Mouse (Mus musculus) heart, postnatal 4 days (tissue): Measurements from ENCODE around the gene Defb35. TPM values are rescaled to one million over a fixed set of nuclear protein-coding genes. Genes with fewer than 3 reads are reported as not detected.
"Not testable (repeated sequence)": the region's sequence is repeated elsewhere in the genome, so short reads cannot be mapped to it uniquely, and the experiment has no call there.

Experiments
- DNase-seq: peaks from one replicate; pipeline ENCODE4 v3.0.0; 2021
- total RNA-seq, 2 experiments: library from RNA; stranded (reverse); gene quantifications; 2 replicates each; pipeline ENCODE4 v1.2.3; 2021

The Defb35 gene
- total RNA-seq = not detected

DNA sequence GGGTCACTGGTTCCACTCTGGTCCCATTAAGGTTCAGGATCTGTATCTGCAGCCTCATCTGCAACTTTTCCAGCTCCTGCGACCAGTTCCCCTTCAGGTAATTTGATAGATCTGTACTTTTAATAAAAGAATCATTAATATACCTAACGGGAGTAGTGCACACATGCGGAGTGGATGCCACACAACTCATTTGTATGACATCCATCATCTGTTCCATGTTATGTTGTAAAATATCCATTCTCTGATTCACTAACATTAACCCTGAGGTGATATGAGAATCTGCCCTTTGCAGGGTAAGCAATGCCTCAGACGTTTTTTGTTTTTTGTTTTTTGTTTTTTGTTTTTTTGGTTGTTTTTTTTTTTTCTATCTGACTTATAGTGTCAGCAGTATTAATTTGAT lies at the start of gene Defb35:
Gene Defb35 (plus strand): TSS at position 301 of the 400 bp plus-strand sequence.
- not testable (repeated sequence) for DNase-seq

DNA sequence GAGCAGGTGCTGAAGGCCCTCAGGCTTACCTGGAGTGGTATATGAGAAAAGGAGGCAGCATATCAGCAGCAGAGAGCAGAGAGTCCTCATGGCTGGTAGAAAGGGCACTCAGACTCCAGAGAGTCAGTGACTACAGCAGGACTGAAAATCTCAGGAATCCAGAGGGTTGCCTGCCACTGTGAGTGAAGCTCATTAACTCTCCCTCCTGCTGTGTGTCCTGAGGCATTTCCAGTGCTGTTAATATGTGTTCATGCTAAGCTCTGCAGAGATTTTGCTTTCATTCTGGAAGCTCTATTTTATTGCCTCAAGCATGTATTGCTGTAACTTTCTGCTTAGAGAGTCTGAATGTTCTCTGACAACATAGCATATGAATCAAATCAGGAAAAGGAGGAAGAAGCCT lies 31.9 kb upstream of the Defb35 start, which contains the start of gene Defb11:
Gene Defb11 (minus strand): TSS at position 123 of the 400 bp plus-strand sequence.
- not testable (repeated sequence) for DNase-seq

DNA sequence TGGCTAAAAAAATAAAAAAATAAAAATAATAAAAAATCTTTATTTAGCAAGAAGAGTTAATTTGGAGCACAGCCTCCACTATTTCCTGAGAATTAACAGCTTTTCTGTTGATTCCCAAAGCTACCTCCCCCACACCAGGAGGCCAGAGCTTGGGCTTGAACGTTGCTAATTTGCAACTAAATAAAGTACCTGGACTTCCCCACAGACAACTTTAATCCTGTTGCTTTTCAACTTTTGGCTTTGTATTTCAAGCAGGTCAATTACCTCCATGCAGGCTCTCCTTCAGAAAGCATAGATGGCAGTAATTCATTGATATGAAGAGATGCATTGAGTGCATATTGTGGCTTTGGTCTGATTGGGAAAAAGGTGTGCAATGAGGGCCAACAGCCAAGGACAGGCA lies 26.2 kb upstream of the Defb35 start:
- no peak for DNase-seq

DNA sequence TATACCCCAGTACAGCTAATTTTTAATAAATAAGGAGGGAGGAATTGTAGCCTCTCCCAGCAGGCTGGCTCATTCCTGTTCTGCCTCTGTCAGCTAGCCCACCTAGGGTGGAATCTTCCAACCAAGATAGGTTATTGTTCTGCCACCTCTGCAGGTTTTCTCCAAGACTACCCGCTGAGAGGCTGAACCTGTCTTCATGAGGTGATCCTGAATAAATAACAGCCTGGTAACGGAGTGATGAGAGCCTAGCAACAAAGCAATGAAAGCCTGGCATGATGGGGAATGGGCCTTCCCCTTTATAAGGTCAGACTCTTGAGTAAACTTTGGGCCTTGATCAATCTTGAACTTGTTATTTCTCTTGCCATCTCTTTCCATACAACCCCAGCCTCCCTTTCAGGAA lies 25.6 kb upstream of the Defb35 start:
- DNase-seq = no peak

DNA sequence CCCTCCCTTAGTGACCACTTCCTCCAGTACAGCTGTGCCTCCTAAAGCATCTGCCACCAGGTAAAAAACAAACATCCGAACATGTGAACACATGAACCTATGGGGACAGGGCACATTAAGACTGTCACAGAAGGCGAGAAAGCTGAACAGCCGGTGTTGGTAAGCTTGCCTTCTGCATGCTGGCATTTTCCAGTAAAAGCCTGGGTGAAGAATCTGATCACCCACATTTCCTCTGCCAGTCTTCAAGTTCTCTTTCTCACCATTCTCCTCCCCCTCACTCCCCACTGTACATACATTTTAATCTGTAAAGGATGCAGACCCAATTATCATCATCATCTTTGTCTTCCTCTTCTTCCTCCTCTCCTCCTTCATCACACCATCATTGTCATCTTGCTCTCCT lies 22.5 kb upstream of the Defb35 start:
- DNase-seq = no peak

DNA sequence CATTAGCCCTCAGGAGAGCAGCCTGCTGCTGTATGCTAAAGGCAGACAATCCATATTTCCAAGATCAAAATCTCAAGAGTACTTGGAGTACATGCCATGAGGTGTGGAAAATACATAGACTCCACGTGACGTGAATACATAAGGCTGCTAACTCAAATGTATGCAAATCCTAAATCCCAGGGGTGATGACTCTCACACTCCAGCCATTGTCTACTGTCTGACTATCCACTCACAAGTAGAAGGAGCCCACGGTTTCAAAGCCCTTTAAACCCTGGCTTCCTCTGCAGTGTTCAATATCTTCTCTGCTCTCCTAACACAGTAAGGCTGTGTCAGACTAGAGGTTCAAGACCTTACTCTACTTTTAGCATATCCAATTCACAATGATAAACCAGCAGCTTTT lies 7.4 kb upstream of the Defb35 start:
- not testable (repeated sequence) for DNase-seq

DNA sequence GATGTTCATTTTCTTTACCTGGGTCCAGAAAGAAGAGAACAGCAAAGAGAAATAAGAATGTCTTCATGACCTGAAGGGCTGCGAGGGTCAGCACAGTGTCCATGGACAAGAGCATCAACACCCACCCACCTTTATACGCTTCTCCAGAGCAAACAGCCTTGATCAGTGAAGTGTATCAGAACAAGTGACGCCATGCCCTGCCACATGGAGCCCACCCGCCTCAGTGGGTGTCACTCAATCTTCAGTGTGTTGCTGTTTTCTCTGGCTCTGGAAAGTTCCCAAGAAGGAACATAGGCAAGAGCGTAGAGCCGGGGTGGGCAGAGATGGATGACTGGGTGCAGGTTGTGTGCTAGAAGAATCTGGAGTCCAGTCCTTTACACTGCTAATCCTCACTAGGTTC lies 5.5 kb upstream of the Defb35 start, which contains the start of gene Defb15:
Gene Defb15 (minus strand): TSS at position 101 of the 400 bp plus-strand sequence.
- no peak for DNase-seq

DNA sequence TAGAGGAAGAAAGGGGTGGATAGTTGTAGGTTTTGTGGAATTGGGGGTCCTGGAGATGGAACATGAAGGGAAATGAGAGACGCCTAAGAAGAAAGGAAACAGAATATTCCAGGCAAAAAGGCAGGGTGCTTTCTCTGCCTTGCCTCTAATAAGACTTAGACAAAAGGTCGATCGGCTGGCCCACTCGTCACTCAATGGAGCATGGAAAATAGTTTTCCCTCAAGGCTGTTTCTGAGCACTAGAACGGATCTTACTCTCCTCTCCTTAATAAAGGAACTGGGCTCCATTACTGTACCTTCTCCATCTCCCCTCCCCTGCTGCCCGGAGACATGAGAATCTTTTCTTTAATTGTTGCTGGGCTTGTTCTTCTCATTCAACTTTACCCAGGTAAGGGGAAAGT lies 8.3 kb downstream of the Defb35 start, which contains the start of gene Defb13:
Gene Defb13 (plus strand): TSS at position 301 of the 400 bp plus-strand sequence.
- no peak for DNase-seq

DNA sequence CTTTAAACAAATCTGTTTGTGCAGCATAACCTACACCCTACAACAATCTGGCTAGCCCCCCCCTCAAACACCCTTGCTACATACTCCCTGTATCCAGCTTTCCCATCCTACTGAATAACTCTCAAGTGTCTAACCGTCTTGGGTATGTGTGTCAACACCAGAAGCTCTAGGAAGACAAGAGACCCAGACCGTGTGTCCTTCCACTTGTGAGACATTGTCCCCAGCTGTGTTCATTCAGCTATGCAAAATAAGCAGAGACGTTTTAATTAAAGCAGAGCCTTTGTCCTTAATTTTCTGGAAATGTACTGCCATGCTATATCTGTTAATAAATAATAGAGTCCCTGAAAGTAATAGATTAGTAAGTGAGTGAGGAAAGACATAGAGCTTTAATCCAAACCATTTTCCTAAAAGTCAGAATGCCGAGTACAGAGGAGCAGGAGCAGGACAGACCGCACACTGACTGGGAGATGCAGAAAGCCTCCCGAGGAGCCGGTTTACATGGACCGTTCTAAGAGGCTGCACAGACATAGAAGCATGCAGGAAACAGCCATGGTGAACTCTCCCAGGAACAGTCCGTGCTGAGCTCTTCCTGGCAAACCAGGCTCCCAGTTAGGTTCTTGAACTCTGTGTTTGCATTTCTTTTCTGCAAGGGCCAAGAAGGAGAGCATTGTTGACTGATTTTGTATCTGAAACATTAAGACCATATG lies 9.3 kb downstream of the Defb35 start:
- no peak for DNase-seq

DNA sequence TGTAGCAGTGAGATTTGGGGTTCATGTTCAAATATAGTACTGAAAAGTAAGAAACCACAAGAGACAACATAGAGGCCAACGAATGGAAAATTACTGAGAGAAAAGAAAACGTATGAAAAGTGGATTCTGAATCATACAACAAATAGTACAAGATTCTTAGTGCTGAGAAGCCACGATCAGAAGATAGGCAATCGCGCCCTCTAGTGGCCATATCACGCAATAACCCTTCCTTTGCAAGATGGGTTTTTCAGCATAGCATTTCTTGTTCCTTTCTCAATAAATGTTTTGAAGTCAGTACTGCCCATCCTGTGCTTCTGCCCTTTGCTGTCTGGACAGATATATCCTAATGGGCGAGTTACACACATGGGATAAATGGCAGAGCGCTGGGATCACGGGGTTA lies 17.2 kb downstream of the Defb35 start:
- peak; percentile 40 for DNase-seq

DNA sequence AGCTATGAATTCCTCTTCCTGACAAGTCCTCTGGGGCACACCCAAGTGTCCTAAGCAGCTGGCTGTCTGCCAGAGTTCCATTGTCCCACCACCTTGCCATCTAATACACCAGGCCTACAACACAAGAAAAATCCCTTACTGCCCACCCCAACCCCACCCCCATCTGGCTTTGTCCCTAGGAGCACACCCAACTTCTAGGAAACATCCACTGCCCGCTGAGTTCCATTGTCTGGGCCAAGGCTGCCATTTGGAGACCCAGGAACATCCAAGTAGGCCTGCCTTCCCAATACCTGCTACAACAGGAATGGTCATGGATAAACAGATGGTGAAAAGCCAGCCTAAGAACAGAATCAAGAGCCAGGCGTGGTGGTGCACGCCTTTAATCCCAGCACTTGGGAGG lies 18.2 kb downstream of the Defb35 start:
- DNase-seq = no peak

DNA sequence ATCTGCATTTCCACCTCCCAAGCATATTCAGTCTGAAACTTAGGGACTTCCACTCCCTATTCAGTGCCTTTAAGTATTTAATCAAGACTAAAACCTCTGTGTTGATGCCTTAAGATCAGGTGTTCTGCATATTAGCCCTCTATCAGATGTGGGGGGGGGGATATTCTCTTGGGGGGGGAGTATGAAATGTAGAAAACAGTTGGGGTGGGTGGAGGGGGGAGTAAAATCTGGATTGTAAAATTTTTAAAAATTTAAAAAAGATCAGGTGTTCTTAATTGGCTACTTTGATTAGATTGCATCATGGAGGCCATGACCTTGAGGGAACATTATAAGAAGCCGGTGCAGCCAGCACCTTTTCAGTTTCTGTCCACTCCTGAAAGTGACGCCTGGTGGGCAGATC lies 20.3 kb downstream of the Defb35 start, which contains the start of gene Fam90a1a:
Gene Fam90a1a (plus strand): TSS at position 301 of the 400 bp plus-strand sequence.
- no peak for DNase-seq

DNA sequence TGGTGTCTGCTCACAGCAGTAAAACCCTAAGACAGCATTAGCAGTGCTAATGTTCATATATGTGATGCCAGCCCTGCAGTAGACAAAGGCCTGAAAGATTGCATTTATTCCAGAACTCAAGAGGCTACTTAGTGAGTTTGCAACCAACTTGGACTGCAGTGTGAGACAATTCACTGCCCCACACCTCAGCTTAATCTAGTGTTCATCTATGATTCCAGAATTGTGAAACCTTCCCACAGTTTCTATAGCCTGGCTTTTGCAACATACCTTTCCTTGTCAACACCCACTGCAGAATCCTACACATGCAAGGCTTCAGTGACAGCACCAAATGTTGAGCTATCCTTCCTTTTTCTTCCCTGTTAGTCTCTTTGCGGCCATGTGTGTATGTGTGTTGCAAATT lies 28.5 kb downstream of the Defb35 start:
- no peak for DNase-seq

DNA sequence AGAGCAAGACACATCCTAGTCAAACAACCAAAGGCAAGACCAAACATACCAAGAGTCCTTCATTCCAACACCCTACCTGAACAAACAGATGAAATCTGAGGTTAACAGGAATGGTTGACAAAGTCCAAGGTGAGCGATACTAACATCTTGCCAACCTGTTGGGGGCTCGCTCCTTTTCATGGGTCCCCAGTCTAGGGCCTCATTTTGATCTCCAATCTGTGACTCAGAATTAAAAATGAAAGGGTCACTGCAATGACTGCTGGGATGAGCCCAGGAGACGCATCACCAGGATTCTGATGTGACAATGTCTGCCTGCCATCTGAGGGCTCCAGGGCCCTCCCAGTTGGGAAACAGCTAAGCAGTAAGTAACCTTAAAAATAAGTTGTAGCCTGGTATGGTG lies 31.3 kb downstream of the Defb35 start, which contains the start of gene Ccdc70:
Gene Ccdc70 (plus strand): TSS at position 301 of the 400 bp plus-strand sequence.
- DNase-seq = no peak

DNA sequence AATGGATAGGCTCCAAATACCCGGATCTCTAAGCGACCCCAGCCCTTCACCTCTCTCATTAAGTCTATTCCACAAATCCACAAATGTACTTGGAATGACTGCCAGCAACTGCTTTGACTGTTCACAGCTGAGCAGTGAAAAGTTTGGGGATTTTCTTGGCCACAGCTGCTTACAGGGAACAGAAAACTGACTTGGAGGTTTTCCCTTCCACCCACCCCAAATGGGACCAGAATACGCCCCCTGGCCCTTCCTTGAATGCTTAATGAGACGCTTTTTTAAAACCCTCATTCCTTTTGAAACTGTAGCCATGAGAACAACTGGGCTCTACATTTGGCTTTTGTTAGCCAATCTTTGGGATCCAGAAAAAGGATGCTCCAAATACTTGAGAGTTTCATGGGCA lies 40.0 kb downstream of the Defb35 start:
- no peak for DNase-seq

DNA sequence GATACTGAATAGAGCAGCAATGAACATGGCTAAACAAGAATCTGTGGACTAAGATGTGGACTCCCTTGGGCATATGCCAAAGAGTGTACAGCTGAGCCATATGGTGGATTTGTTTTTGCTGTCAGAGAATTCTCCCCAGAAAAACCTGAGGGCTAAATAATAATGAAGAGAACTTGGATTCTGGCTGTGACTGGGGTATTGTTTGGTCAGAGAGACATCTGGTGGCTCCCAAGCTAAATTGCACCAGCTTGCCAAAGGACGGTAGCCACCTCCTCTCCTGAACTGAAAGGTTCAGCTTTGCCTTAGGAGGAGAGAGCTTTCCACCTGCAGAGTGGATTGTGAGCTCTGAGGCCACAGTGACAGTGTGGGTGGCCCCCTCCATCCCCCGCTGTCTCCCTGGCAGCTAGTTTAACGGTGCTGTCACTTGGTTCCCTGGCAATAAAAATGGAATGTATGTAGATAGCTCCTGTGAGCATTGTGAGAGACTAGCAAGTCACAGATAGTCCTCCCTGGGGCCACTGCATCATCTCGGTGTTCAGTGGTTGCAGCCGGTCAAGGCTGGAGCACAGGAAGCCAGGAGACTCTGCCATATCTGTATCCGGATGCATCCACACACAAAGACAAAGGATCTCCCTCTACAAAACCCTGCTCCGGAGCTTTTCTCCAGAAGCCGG lies 43.6 kb downstream of the Defb35 start:
- no peak for DNase-seq

Other genes with a start within 250 kb of the Defb35 start
- gene AY761184, start 234.7 kb upstream of the Defb35 start, total RNA-seq = not detected
- gene Defa24, start 203.9 kb upstream of the Defb35 start, total RNA-seq = not detected
- not detected for gene Defb50, start 114.8 kb upstream of the Defb35 start, total RNA-seq
- gene Defb2, start 98.4 kb upstream of the Defb35 start, total RNA-seq = not detected
- gene Defb10, start 79.5 kb upstream of the Defb35 start, total RNA-seq = not detected
- gene Defb9, start 52.9 kb upstream of the Defb35 start, total RNA-seq = not detected
- gene Defb11, start 31.9 kb upstream of the Defb35 start, total RNA-seq = not detected
- not detected for gene Defb15, start 5.6 kb upstream of the Defb35 start, total RNA-seq
- not detected for gene Defb13, start 8.4 kb downstream of the Defb35 start, total RNA-seq
- not detected for gene Fam90a1a, start 20.4 kb downstream of the Defb35 start, total RNA-seq
- not detected for gene Ccdc70, start 31.4 kb downstream of the Defb35 start, total RNA-seq
- under 1 TPM; 0.38 to 0.55 TPM for gene Atp7b, start 122.0 kb downstream of the Defb35 start, total RNA-seq
- 10 to 100 TPM; 11.4 to 14.5 TPM for gene Alg11, start 122.4 kb downstream of the Defb35 start, total RNA-seq
- gene Nek5, start 186.7 kb downstream of the Defb35 start, total RNA-seq = not detected
- 1 to 10 TPM; 1.9 to 2.4 TPM for gene Nek3, start 228.1 kb downstream of the Defb35 start, total RNA-seq
- gene Ckap2, start 247.5 kb downstream of the Defb35 start, total RNA-seq = 10 to 100 TPM; 32.1 to 34.8 TPM